Mouse (Mus musculus) G1E-ER4 (cell line): Measurements from ENCODE around the gene Nyap1. TPM values are rescaled to one million over a fixed set of nuclear protein-coding genes. Genes with fewer than 3 reads are reported as not detected.

Experiments used
- GATA1 ChIP-seq: IDR thresholded peaks from one replicate; pipeline ENCODE4 v1.8.0; 2012; ENCODE audit warnings: low read length, inconsistent platforms
- polyA plus RNA-seq: library from polyadenylated mRNA; stranded (reverse); fragments of >175 nt; gene quantifications from 2 replicates; pipeline ENCODE4 v1.2.3, GENCODE M21; 2012

Nyap1 gene
- polyA plus RNA-seq, 1 experiment, result 1.4 TPM

DNA sequence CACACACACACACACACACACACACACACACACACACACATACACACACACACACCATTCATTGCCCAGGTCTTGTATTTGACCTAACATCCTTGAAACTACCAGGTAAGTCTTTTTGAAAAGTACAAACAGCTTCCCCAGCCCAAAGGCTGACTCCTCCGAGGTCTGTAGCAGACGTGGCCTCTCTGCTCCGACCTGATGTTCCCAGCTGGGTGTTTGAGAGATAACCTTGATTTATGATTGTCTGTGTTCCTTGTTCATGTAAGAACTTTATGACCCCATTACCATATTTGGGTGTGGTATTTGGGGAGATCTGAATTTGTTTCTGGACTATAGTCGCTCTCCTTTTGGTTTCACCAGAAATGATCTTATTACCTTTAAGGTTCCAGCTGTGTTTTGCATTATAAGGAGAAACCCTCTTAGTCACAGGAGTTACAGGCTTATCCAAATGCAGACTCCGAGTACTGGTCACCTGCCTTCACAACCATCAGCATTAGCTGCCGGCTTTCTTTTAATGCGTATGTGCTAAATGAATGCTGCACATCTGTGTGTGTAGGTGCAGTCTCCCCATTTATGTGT, 35.9 kb upstream of the Nyap1 start:
- no peak for TF ChIP-seq GATA1

DNA sequence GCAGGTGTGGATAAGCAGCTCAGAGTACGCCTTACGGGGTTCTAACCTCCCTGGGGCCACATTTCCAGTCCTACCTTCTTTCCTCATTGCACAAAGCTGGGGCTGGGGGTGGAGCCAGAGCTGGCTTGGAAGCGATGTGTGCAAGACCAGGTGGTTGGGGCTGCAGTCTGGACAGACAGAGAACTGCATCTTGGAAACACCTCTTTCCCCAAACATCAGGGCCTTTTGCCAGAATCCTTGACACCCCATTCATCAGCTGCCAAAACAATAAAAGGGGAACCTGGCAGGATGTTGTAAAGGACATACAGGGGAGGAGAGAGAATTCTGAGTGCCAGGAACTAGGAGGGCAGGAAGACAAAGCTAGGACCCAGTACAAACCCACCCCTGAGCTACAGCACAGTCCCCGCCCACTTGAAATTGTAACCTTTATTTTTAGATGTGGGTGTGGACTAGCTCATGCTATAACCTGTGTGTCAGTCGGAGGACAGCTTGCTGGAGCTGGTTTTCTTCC, 35.1 kb upstream of the Nyap1 start:
- no peak for TF ChIP-seq GATA1

DNA sequence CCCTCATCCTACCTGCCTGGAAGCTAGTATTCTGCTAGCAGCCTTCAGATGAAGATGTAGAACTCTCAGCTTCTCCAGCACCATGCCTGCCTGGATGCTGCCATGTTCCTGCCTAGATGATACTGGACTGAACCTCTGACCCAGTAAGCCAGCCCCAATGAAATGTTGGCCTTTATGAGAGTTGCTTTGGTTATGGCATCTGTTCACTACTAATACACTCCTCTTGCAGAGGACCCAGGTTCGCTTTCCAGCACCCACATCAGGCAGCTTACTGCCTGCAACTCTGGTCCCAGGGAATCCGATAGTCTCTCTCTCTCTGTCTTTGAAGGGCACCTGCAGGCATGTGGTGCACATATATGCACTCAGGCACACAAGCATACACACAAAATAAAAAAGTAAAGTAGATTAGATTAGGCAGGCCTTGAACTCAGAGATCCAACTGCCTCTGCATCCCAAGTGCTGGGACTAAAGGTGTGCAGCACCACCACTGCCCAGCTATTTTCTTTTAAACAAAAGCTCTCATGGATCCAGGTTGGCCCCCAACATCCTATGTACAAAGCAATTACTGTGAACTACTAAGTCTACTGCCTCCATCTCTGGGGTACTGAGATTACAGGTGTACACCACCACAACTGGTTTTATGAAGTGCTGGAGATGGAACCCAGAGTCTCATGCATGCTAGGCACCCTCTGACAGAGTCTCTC, 34.3 kb upstream of the Nyap1 start:
- no peak for TF ChIP-seq GATA1

DNA sequence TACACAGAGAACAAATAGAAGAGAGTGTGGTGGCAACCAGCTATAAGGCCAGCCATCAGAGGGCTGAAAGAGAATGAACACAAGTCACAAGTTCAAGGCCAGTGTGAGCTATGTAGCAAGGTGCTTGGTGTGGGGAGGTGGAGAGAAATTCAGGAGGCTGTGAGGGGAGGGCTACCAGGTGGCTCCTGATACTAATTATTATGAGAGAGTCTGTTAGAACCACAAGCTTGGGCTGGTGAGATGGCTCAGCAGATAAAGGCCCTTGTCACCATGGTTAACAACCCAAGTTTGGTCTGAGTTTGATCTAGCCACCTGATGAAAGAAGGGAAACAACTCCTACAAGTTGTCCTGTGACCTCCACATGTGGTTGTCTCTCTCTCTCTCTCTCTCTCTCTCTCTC, 31.3 kb upstream of the Nyap1 start:
- TF ChIP-seq GATA1, result peak; percentile 69

DNA sequence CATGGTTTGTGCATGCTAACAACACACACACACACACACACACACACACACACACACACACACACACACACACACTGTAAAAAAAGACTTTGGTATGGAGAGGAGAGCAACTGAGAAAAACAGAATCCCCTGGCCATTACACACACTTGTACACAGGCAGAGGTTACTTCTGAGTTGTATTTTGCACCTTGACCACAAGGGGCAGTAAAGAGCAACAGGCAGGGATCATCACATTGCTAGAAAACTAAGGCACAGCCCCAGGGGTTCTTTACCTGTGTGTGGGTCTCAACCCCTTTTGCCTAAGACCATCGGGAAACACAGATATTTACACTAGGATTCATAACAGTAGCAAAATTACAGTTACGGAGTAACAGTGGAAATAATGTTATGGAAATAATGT, 29.3 kb upstream of the Nyap1 start:
- TF ChIP-seq GATA1, result no peak

DNA sequence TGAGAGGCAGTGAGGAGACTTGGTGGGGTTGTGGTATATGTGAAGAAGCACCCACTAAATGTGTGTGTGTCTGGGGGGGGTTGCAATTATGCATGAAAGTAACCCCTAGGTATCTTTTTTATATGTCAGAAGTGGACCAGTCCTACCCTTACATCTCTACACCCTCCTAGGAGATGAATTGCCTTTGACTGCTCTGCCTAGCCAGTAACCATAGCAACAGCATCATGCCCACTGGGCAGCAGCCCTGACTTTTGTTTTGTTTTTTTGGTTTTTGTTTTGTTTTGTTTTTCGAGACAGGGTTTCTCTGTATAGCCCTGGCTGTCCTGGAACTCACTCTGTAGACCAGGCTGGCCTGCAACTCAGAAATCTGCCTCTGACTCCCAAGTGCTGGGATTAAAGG, 27.1 kb upstream of the Nyap1 start:
- TF ChIP-seq GATA1, result no peak

DNA sequence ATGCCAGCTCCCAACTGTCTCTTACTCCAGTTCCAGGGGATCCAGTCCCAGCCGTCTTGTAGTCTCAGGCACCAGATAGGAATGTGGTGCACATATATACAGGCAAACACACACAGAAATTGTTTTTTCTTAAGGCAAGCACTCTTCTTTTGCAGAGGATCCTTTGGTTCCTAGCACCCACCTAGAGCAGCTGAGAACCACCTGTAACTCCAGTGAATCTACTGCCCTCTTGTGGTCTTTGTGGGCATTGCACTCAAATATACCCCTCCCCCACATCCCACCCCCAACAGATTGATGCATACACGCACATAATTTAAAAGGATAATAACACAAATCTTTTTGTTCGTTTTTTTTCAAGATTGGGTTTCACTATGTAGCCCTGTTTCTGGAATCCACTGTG, 24.9 kb upstream of the Nyap1 start:
- TF ChIP-seq GATA1, result no peak

DNA sequence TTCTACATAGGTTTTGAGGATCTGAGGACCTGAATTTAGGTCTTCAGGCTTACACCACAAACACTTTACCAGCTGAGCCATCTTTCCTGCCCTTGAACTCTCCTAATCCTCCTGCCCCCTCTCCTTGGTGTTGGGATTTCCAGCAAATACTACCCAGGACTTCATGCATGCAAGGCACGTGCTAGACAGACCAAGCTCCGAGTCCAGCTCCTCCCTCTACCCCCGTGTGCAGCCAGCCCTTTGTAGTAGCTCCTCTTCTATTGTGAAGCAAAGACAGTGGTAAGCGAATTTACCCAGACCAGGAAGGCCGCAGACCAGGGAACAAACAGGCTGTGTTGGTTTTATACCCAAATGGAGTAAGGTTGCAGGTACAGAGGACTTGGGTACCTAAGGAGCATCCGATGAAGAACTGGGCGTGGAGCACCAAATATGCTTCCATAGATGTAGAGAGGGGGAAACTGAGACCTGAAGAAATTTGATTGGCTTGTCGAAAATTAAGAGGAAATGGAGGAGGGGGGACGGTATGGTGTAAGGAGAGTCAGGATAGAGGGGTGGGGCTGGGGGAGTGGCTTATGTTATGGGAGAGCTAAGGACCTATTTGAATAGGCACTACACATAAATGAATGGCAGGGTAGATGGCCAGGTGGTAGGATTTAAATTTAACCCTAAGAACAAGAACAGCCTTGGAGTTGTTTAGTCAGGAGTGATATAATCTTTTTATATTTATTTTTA, 23.4 kb upstream of the Nyap1 start:
- no peak for TF ChIP-seq GATA1

DNA sequence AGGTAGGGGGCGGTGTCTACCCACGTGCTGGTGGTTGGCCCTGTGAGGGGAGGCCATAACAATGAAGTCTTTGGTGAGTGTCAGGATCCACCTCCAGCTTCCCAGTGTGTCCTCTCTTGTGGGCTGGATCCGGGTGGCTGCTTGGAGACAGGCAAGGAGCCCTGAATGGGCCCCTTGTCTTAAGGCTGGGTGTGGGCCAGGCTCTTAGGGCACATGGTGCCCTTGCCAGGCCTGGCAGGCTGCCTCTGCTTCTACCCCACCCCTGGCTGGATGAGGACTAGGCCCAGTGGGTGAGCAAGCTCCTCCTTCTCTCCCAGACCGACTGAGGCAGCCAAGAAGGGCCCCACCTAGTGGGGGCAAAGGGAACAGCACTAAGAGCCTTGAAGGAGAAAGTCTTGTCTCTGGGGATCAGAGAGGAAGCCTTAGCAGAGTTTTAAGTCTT, 18.6 kb upstream of the Nyap1 start:
- TF ChIP-seq GATA1, result no peak

DNA sequence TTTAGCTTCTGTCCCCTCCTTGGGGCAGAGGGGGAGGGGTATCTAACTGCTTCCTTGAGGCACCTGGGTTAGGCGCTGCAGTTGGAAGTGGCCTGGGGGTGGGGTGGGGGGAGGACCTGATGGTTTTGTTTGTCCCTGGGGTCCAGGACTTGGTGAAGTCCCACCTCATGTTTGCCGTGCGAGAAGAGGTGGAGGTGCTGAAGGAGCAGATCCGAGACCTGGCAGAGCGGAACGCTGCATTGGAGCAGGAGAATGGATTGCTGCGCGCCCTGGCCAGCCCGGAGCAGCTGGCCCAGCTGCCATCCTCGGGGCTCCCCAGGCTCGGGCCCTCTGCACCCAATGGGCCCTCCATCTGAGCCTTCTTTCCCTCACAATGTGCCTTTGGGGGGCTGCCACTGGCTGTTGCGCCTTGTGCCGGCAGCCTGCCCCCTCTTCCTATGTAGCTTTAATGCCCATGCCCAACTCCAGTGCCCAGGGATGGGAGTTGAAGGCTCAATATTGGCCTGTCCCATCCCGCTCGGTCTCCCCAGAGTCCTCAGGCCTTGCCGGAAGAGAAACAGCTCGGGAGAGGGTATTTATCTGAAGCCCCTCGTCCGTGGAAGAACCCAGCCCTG, 17.6 kb upstream of the Nyap1 start:
- no peak for TF ChIP-seq GATA1

DNA sequence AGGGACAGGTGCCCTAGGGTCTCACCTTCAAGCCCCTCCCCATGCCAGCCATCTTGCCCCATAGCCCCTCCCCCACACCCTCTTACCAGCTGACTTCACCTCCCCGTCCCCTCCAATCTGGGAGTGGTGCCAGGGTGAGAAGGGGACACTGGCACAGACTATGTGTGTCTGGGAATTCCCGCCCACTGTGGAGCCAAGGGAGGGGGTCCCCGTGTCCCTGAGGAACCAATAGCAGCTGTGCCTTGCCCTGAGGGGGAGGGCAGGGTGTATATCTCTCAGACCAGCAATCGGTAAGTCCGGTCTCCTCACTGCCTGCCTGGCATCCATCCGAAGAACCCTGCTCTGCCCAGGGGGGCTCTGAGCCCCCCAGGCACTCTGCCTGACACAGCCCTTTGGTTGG, 16.5 kb upstream of the Nyap1 start:
- no peak for TF ChIP-seq GATA1

DNA sequence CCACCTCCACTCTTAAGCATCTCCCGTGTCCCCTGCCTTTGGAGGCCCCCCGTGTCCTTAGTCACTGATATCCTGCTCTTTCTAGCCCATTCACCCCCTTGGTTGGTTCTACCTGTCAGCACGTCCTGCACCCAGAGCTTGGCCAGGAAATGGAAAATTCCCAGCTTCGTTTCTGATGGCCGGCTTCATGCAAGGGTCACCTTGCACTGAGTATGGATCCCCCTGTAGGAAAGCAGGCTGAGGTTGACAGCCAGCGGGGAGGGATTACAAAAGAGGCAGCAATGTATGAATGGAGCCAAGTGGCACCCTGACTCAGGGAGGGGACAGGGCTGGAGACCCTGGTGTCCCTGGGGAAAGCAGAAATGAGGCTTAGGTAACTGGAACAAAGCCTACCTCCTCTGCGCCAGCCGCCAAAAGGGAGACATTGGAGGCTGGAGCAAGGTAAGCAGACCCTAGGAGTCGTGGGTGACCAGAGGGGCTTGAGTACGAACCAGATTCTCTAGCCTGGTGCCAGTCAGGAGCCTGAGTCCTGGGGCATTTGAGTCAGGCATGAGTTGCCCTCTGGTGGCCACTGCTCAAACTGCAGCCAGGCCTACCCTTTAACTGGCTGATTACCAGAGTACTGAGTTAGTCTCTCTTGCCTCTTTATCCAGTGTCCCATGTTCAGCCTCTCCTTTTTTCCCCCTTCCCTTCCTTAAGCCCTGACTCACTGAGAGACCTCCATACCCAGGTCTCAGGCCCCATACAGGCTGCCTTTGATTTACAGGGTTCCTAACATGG, 15.7 kb upstream of the Nyap1 start:
- no peak for TF ChIP-seq GATA1

DNA sequence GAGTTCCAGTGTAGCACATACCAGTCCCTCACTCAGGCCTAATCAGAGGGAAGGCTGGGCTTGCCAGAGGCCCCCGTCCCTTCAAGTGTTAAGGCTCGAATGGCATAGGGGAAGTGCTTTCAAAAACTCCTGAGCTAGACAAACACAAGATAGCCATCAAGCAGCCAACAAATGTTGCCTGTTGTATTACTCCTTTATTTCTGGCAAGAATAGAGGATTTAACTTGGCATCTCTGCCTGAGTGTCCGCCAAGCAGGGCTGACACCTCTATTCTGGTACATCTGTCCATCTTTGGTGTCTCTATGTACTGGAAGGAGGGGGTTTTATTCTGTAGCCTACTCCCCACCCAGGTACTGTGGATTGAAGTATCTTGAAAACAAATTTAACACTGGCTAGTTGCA, 14.7 kb upstream of the Nyap1 start:
- TF ChIP-seq GATA1, result no peak

DNA sequence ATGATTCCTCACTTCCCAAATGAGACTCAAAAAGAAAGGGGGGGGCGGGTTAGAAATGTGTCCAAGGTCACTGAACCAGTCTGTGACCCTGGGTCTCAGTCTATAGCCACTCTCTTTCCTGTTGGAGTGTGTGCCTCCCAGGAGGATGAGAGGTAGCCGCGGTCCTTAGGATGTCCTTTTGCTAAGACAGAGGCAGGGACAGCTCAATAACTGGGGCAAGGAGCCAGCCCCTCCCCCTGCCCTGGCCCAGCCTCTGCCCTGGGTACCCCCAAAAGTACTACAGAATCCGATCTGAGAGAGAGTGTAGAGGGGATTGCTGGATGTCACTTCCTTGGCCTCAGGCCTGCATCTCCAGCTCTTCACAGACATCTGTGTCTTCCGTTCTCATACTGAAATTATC, 14.0 kb upstream of the Nyap1 start:
- no peak for TF ChIP-seq GATA1

DNA sequence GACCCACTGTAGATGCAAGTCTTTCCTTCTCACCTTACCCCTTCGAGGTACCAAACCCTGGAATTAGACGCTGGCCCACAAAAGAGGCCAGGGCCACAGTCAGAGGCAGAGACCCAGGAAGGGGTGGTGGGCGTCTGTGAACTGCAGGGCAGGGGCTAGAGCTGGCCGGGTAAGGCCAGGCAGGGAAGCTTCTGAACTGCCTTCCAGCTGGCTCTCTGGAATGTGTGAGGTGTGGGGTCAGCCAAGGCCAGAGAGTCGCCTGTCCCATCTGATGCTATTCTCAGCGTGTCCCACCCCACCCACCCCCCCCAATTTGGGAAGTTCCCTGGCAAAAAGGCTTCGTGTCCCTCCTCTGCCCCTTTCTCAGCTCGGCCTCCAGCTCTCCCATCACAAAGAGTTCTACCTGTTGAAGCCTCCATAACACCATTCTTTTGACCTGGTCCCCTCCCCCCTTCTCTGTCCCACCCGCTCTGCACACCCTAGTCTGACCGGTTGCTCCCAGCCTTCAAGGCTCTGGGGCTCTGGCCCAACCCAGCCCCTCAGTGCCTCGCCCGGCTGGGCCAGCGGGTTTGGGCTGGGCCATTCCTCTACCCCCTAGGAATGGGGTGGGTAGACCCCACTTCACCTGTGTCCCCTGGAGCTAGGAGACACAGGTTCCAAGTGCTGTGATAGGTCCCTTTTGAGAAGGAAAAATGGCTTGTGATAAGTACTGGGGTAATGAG, 11.9 kb upstream of the Nyap1 start:
- TF ChIP-seq GATA1, result no peak
